Mouse (Mus musculus): ENCODE data around the gene Azi2. TPM values are rescaled to one million over a fixed set of nuclear protein-coding genes. Genes with fewer than 3 reads are reported as not detected.

Gene Azi2
- polyA plus RNA-seq, 1 experiment from 2014 or later = 83.3 TPM

GRCm38 (mm10) chr9:118082575-118083431, 42.5 kb downstream of the Azi2 start:
- no peak for TF ChIP-seq CTCF (IDR thresholded peaks at IDR 0.05; ENCODE audit: low read depth)
- Histone ChIP-seq H3K4me2 (peak overlapping the region; percentile 63), H3K27me3 (ENCODE audit: insufficient read depth, low read length) (no peaks in the 10 kb centered on the region), H3K4me3 (ENCODE audit: low read depth, low read length) (peak overlapping the region; percentile 22), H3K9me3 (ENCODE audit: low read depth, low read length) (no peaks in the 10 kb centered on the region), H3K36me3 (ENCODE audit: insufficient read depth) (no peaks in the 10 kb centered on the region), H3K27ac (ENCODE audit: low read depth) (no peak overlapping the region), H3K4me1 (ENCODE audit: insufficient read depth) (no peaks in the 10 kb centered on the region), H3K9ac (peak overlapping the region; percentile 38)
- DNase-seq (peak; percentile 53), ATAC-seq (ENCODE audit: insufficient read depth) (peak; percentile 75; the same call in 1 of the 2 replicates)
- WGBS = 19% methylated on average over 22 of the region's 22 CpGs

- Histone ChIP-seq H3K4me1 (ENCODE audit: insufficient read depth) (no peaks in the 10 kb centered on the region), H3K27me3 (ENCODE audit: insufficient read depth, low read length) (no peaks in the 10 kb centered on the region), H3K4me2 (no peak overlapping the region), H3K9ac (no peak overlapping the region), H3K27ac (ENCODE audit: low read depth) (no peak overlapping the region), H3K4me3 (ENCODE audit: low read depth, low read length) (no peak overlapping the region), H3K9me3 (ENCODE audit: low read depth, low read length) (no peaks in the 10 kb centered on the region), H3K36me3 (ENCODE audit: insufficient read depth) (no peaks in the 10 kb centered on the region)
- no peak for ATAC-seq (ENCODE audit: insufficient read depth)
- WGBS = 83% methylated on average over 4 of the region's 4 CpGs
- no peak for DNase-seq
- no peak for TF ChIP-seq CTCF (IDR thresholded peaks at IDR 0.05; ENCODE audit: low read depth)
Measured at GRCm38 (mm10) chr9:118083834-118084233, 43.5 kb downstream of the Azi2 start.

DNA sequence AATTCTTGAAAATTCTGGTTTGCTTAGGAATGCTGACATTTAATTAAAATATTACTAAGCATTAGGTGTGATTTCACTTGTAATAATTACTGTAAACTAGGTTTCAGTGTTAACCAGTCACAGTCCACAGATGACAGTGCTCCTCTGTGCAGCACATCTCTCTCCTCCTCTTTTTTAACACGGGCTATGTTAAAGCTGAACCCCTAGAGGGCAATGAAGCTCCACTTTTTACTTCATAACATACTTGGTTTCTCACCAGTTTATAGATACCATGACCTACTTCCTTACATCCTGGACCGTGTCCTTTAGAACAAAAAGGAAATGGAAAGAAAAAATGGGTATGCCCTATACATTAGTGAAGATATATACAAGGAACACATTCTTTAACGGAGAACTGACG, 59.1 kb downstream of the Azi2 start:
- TF ChIP-seq CTCF (IDR thresholded peaks at IDR 0.05; ENCODE audit: low read depth) = peak; percentile 64
- Histone ChIP-seq H3K4me1 (ENCODE audit: insufficient read depth) (no peaks in the 10 kb centered on the region), H3K9me3 (ENCODE audit: low read depth, low read length) (no peaks in the 10 kb centered on the region), H3K36me3 (ENCODE audit: insufficient read depth) (no peaks in the 10 kb centered on the region), H3K4me2 (no peak overlapping the region), H3K4me3 (ENCODE audit: low read depth, low read length) (no peak overlapping the region), H3K9ac (no peak overlapping the region), H3K27me3 (ENCODE audit: insufficient read depth, low read length) (no peaks in the 10 kb centered on the region), H3K27ac (ENCODE audit: low read depth) (no peak overlapping the region)
- peak; percentile 74 for DNase-seq
- ATAC-seq (ENCODE audit: insufficient read depth) = no peak; the same call in 1 of the 2 replicates
- 35% methylated on average over 4 of the region's 4 CpGs for WGBS

DNA sequence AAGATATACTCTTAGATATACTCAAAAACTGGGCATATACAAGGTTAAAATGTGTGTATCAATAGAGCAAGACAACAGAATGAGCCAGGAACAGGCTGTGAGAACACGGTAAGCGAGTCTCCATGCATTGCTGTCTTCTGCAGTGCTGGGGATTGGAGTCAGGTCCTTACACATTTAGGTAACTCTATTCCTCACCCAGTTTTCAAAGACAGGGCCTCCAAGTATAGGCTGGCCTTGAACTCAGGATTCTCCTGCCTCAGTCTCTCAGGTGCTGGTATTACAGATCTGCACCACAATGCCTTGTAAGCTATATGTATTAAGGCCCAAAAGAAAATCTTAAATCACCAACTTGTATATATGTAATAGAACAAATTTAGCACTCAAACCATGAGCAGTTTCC, 60.2 kb downstream of the Azi2 start:
- Histone ChIP-seq H3K27me3 (ENCODE audit: insufficient read depth, low read length) (no peaks in the 10 kb centered on the region), H3K27ac (ENCODE audit: low read depth) (no peak overlapping the region), H3K4me2 (no peak overlapping the region), H3K9ac (no peak overlapping the region), H3K4me3 (ENCODE audit: low read depth, low read length) (no peak overlapping the region), H3K4me1 (ENCODE audit: insufficient read depth) (no peaks in the 10 kb centered on the region), H3K36me3 (ENCODE audit: insufficient read depth) (no peaks in the 10 kb centered on the region), H3K9me3 (ENCODE audit: low read depth, low read length) (no peaks in the 10 kb centered on the region)
- ATAC-seq (ENCODE audit: insufficient read depth) = no peak
- DNase-seq = no peak
- no peak for TF ChIP-seq CTCF (IDR thresholded peaks at IDR 0.05; ENCODE audit: low read depth)
- 95% methylated on average over 2 of the region's 2 CpGs for WGBS

GRCm38 (mm10) chr9:118101802-118102201, 61.5 kb downstream of the Azi2 start:
- Histone ChIP-seq H3K36me3 (ENCODE audit: insufficient read depth) (no peaks in the 10 kb centered on the region), H3K4me2 (no peak overlapping the region), H3K9ac (no peak overlapping the region), H3K4me3 (ENCODE audit: low read depth, low read length) (no peak overlapping the region), H3K9me3 (ENCODE audit: low read depth, low read length) (no peaks in the 10 kb centered on the region), H3K27ac (ENCODE audit: low read depth) (no peak overlapping the region), H3K27me3 (ENCODE audit: insufficient read depth, low read length) (no peaks in the 10 kb centered on the region), H3K4me1 (ENCODE audit: insufficient read depth) (no peaks in the 10 kb centered on the region)
- ATAC-seq (ENCODE audit: insufficient read depth) = no peak
- TF ChIP-seq CTCF (IDR thresholded peaks at IDR 0.05; ENCODE audit: low read depth) = no peak
- no peak for DNase-seq
- 85% methylated on average over 2 of the region's 2 CpGs for WGBS

- Histone ChIP-seq H3K36me3 (ENCODE audit: insufficient read depth) (no peaks in the 10 kb centered on the region), H3K9ac (no peak overlapping the region), H3K27me3 (ENCODE audit: insufficient read depth, low read length) (no peaks in the 10 kb centered on the region), H3K4me1 (ENCODE audit: insufficient read depth) (no peaks in the 10 kb centered on the region), H3K27ac (ENCODE audit: low read depth) (no peak overlapping the region), H3K9me3 (ENCODE audit: low read depth, low read length) (no peaks in the 10 kb centered on the region), H3K4me3 (ENCODE audit: low read depth, low read length) (no peak overlapping the region), H3K4me2 (no peak overlapping the region)
- DNase-seq = no peak
- 65% methylated on average over 4 of the region's 4 CpGs for WGBS
- TF ChIP-seq CTCF (IDR thresholded peaks at IDR 0.05; ENCODE audit: low read depth) = no peak
- no peak for ATAC-seq (ENCODE audit: insufficient read depth)
Measured at GRCm38 (mm10) chr9:118108527-118109011, 68.3 kb downstream of the Azi2 start.

GRCm38 (mm10) chr9:118109697-118110359, 69.5 kb downstream of the Azi2 start:
- DNase-seq (no peak), ATAC-seq (ENCODE audit: insufficient read depth) (no peak)
- Histone ChIP-seq H3K27me3 (ENCODE audit: insufficient read depth, low read length) (no peaks in the 10 kb centered on the region), H3K4me3 (ENCODE audit: low read depth, low read length) (no peak overlapping the region), H3K9me3 (ENCODE audit: low read depth, low read length) (no peaks in the 10 kb centered on the region), H3K9ac (no peak overlapping the region), H3K4me1 (ENCODE audit: insufficient read depth) (no peaks in the 10 kb centered on the region), H3K4me2 (no peak overlapping the region), H3K36me3 (ENCODE audit: insufficient read depth) (no peaks in the 10 kb centered on the region), H3K27ac (ENCODE audit: low read depth) (no peak overlapping the region)
- TF ChIP-seq CTCF (IDR thresholded peaks at IDR 0.05; ENCODE audit: low read depth) = no peak
- WGBS = 88% methylated on average over 7 of the region's 7 CpGs
